In the genomic region with DNA sequence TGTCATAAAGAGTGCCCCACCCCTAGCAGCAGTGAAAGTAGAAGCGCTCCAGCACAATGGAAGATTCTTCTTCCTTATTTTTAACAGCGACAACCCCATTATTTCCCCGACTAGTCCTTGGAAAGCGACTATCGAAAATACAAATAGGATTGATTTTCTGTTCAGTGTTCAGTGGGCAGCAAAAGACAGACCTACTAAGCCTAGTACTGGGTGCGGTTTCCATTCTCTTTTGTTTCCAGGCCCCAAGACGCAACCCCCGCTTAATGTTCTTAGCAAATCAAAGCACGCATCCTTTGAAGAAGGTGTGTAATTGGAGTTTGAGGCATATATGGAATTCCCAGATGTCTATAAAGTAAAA, we compare ENCODE assay signal across 19 mouse cellular contexts. TPM values are rescaled to one million over a fixed set of nuclear protein-coding genes. Genes with fewer than 3 reads are reported as not detected.
DNase-seq lines count a peak whose midpoint lies in the region; ATAC-seq and TF ChIP-seq lines count a peak whose summit lies in the region.
"Had no signal": no experiment of that assay in that cellular context is flagged by ENCODE, and none has a peak within 500 bp of the region (broad histone marks: within the 10 kb centered on the region; RNA-seq: fewer than 3 reads in every experiment).

No protein-coding gene starts in this region.

- H3K36me3 ChIP-seq in heart, embryonic 13.5 days, result no peaks in the 10 kb centered on the region
- no peaks in the 10 kb centered on the region for H3K36me3 ChIP-seq in embryonic facial prominence, embryonic 12.5 days
- H3K36me3 ChIP-seq in limb, embryonic 14.5 days (ENCODE audit: control insufficient read depth, insufficient read depth, low read length), result peaks cover 21% of the 10 kb centered on the region
- H3K36me3 ChIP-seq: liver, embryonic 15.5 days had no signal

- 36% methylated on average over 9 of the region's 9 CpGs for WGBS in heart, embryonic 13.5 days
- WGBS in embryonic facial prominence, embryonic 12.5 days, result 8% methylated on average over 9 of the region's 9 CpGs
- 7% methylated on average over 9 of the region's 9 CpGs for WGBS in limb, embryonic 14.5 days

- H3K4me2 ChIP-seq in heart, embryonic 13.5 days, result peak overlapping the region; percentile 36
- peak overlapping the region; percentile 63 for H3K4me2 ChIP-seq in embryonic facial prominence, embryonic 12.5 days (replicated peaks)
- peak overlapping the region; percentile 54 for H3K4me2 ChIP-seq in limb, embryonic 14.5 days (replicated peaks; ENCODE audit: low read depth, low read length, severe bottlenecking)
- H3K4me2 ChIP-seq: liver, embryonic 15.5 days had no signal

- H3K27ac ChIP-seq in heart, embryonic 13.5 days (replicated peaks), result peak overlapping the region; percentile 21; the same call in 1 of the 2 replicates
- peak overlapping the region; percentile 96 for H3K27ac ChIP-seq in embryonic facial prominence, embryonic 12.5 days
- peak overlapping the region; percentile 90 for H3K27ac ChIP-seq in limb, embryonic 14.5 days (replicated peaks; ENCODE audit: low read depth, low read length)
- H3K27ac ChIP-seq: kidney, postnatal 0 days; liver, embryonic 15.5 days had no signal

- TF ChIP-seq CTCF in brain, embryonic 14.5 days (IDR thresholded peaks at IDR 0.05; ENCODE audit: borderline replicate concordance, extremely low read depth, insufficient read depth, insufficient read length), result no peak

- no peaks in the 10 kb centered on the region for H3K9me3 ChIP-seq in heart, embryonic 13.5 days
- no peaks in the 10 kb centered on the region for H3K9me3 ChIP-seq in embryonic facial prominence, embryonic 12.5 days
- H3K9me3 ChIP-seq in limb, embryonic 14.5 days (ENCODE audit: control insufficient read depth, low read length), result no peaks in the 10 kb centered on the region
- H3K9me3 ChIP-seq: liver, embryonic 15.5 days had no signal

- intact Hi-C loops in heart, postnatal 14 days (cut with DNase I), result no loop called here

- H3K27me3 ChIP-seq in heart, embryonic 13.5 days (replicated peaks), result peaks cover 92% of the 10 kb centered on the region
- H3K27me3 ChIP-seq in embryonic facial prominence, embryonic 12.5 days, result 0 out of 2 replicates have a peak, but pooled peaks cover 2% of the 10 kb centered on the region
- H3K27me3 ChIP-seq in limb, embryonic 14.5 days (ENCODE audit: control insufficient read depth, insufficient read depth, low read length), result no peaks in the 10 kb centered on the region; the same call in 1 of the 2 replicates

- no peak for DNase-seq in heart, postnatal 14 days
- DNase-seq in brain, embryonic 14.5 days (ENCODE audit: low read depth), result peak; percentile 38
- no peak for DNase-seq in limb, embryonic 14.5 days (ENCODE audit: low spot score)
- DNase-seq in T-cell, adult 2 months (ENCODE audit: low spot score), result no peak
- DNase-seq: adrenal gland, postnatal 25 days; cerebellum, postnatal 36 days; layer of hippocampus, adult 9-11 months; right cerebral cortex, postnatal 14 days had no signal

- no peak for TF ChIP-seq POLR2A in brain, embryonic 14.5 days (IDR thresholded peaks at IDR 0.05; ENCODE audit: borderline replicate concordance, extremely low read depth, insufficient read depth, insufficient read length, poor library complexity, severe bottlenecking)
- TF ChIP-seq POLR2A in limb, embryonic 14.5 days (IDR thresholded peaks at IDR 0.05; ENCODE audit: borderline replicate concordance, extremely low read depth, insufficient read depth, insufficient read length), result no peak

- ATAC-seq in heart, embryonic 13.5 days (ENCODE audit: extremely low read depth, insufficient number of reproducible peaks, low FRiP score, low TSS enrichment), result no peak
- ATAC-seq in embryonic facial prominence, embryonic 12.5 days (ENCODE audit: insufficient number of reproducible peaks, insufficient read depth, low FRiP score, low TSS enrichment), result no peak
- no peak for ATAC-seq in limb, embryonic 14.5 days (ENCODE audit: low FRiP score, low read depth)
- ATAC-seq in inflammation-experienced regulatory T-cells, adult 6 months, result no peak
- ATAC-seq: midbrain, embryonic 16.5 days had no signal

- H3K9ac ChIP-seq in heart, embryonic 13.5 days, result peak overlapping the region; percentile 20; the same call in 1 of the 2 replicates
- peak overlapping the region; percentile 77 for H3K9ac ChIP-seq in embryonic facial prominence, embryonic 12.5 days
- H3K9ac ChIP-seq in limb, embryonic 14.5 days (ENCODE audit: low read depth, low read length, severe bottlenecking), result peak overlapping the region; percentile 68
- H3K9ac ChIP-seq: liver, embryonic 15.5 days had no signal

- H3K4me3 ChIP-seq in heart, embryonic 13.5 days, result peak overlapping the region; percentile 33
- H3K4me3 ChIP-seq in embryonic facial prominence, embryonic 12.5 days, result peak overlapping the region; percentile 40
- peak overlapping the region; percentile 93 for H3K4me3 ChIP-seq in limb, embryonic 14.5 days (replicated peaks; ENCODE audit: low read length)
- H3K4me3 ChIP-seq: liver, embryonic 15.5 days had no signal

- H3K4me1 ChIP-seq in heart, embryonic 13.5 days, result peaks cover 33% of the 10 kb centered on the region
- peaks cover 38% of the 10 kb centered on the region for H3K4me1 ChIP-seq in embryonic facial prominence, embryonic 12.5 days
- H3K4me1 ChIP-seq in limb, embryonic 14.5 days (ENCODE audit: control insufficient read depth, insufficient read depth, low read length), result peaks cover 21% of the 10 kb centered on the region

RNA-seq across cellular contexts. Expression of gene Twist1, which starts 5.3 kb away (rescaled TPM):
- 4.4 and 4.7 TPM in 2 replicates for polyA plus RNA-seq in heart, embryonic 13.5 days (2015; fragmentation: Nextera tagmentation; extraction: Ambion mirVana)
- total RNA-seq in heart, postnatal 14 days (2021), result 1 to 10 TPM; 2.2 to 2.8 TPM
- 14.0 and 15.1 TPM in 2 replicates for polyA plus RNA-seq in brain, embryonic 14.5 days (2012; rRNA removed)
- polyA plus RNA-seq in embryonic facial prominence, embryonic 12.5 days (2016; fragmentation: Nextera tagmentation; extraction: Ambion mirVana), result 79.1 and 85.3 TPM in 2 replicates
- 259 and 340 TPM in 2 replicates for polyA plus RNA-seq in limb, embryonic 14.5 days (2012; rRNA removed)
- 69.7 and 82.4 TPM in 2 replicates for polyA plus RNA-seq in limb, embryonic 14.5 days (2014; fragmentation: Nextera tagmentation; extraction: Ambion mirVana)
- not detected for polyA plus RNA-seq in inflammation-experienced regulatory T-cells, adult 6 months (2017; shearing (Covaris generic))
- total RNA-seq: MEL had no signal

RNA-seq across cellular contexts. Expression of gene Ferd3l, which starts 34.5 kb away (rescaled TPM):
- not detected in 2 replicates for polyA plus RNA-seq in heart, embryonic 13.5 days (2015; fragmentation: Nextera tagmentation; extraction: Ambion mirVana)
- not detected for total RNA-seq in heart, postnatal 14 days (2021)
- 0.86 and 0.96 TPM in 2 replicates for polyA plus RNA-seq in brain, embryonic 14.5 days (2012; rRNA removed)
- 0.19 TPM in 1 of 2 replicates, not detected in the other for polyA plus RNA-seq in embryonic facial prominence, embryonic 12.5 days (2016; fragmentation: Nextera tagmentation; extraction: Ambion mirVana)
- polyA plus RNA-seq in limb, embryonic 14.5 days (2012; rRNA removed), result not detected in 2 replicates
- polyA plus RNA-seq in limb, embryonic 14.5 days (2014; fragmentation: Nextera tagmentation; extraction: Ambion mirVana), result not detected in 2 replicates
- not detected for polyA plus RNA-seq in inflammation-experienced regulatory T-cells, adult 6 months (2017; shearing (Covaris generic))
- total RNA-seq: adrenal gland, postnatal 25 days; gastrocnemius, adult 8-10 months; left cerebral cortex, postnatal 14 days; MEL had no signal
- polyA plus RNA-seq: heart, embryonic 16.5 days; intestine, embryonic 14.5 days; kidney, postnatal 0 days; liver, embryonic 15.5 days had no signal

Comparison
In these comparisons a context has a peak if more than half of its experiments do, and no peak if none do; other contexts are left out.
1. H3K27ac ChIP-seq: peak in every context shown above with its lines; median percentile 96 in embryonic facial prominence, embryonic 12.5 days; 90 in limb, embryonic 14.5 days; 21 in heart, embryonic 13.5 days.
2. H3K4me3 ChIP-seq: peak in every context shown above with its lines; median percentile 93 in limb, embryonic 14.5 days; 40 in embryonic facial prominence, embryonic 12.5 days; 33 in heart, embryonic 13.5 days.
3. H3K9ac ChIP-seq: peak in every context shown above with its lines; median percentile 77 in embryonic facial prominence, embryonic 12.5 days; 68 in limb, embryonic 14.5 days; 20 in heart, embryonic 13.5 days.